Mouse (Mus musculus): Measurements from ENCODE around the gene Gm17361. TPM values are rescaled to one million over a fixed set of nuclear protein-coding genes. Genes with fewer than 3 reads are reported as not detected.
"Not testable (repeated sequence)": the region's sequence is repeated elsewhere in the genome, so short reads cannot be mapped to it uniquely, and the experiment has no call there.

Gene Gm17361
- polyA plus RNA-seq (2012; rRNA removed) = not detected in 2 replicates

DNA sequence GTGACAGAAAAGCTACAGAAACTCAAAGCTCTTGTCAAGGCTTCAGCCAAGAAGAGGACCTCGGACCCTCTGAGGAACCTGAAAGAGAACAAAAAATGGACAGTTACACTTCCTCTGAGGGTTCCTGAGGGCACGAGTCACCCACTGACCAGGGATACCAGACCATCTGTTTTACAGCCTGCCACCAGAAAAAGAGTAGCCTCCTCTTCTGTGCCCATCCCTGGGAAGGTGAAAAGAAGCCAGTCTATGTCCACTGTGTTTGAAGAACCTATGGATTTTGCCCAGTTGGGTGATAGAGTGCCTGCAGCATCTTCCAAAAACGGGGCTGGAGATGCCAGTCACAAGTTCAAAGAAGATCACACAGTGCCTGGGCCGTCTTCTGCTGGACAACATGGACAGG is at the start of gene Gm17361:
Gene Gm17361, plus strand, starts transcription at position 301 of the 400 bp plus-strand sequence.
- H3K27ac ChIP-seq (ENCODE audit: insufficient read depth, low read depth, low read length); H3K4me1 ChIP-seq (ENCODE audit: control insufficient read depth, insufficient read depth, insufficient read length, low read length); H3K27me3 ChIP-seq (ENCODE audit: control insufficient read depth, insufficient read depth, low read length); H3K4me3 ChIP-seq (ENCODE audit: low read depth, low read length); H3K36me3 ChIP-seq (ENCODE audit: control insufficient read depth, insufficient read depth, low read length): not testable (repeated sequence)
- WGBS = no CpG with 5 or more reads among the region's 4 CpGs
